Mouse (Mus musculus): ENCODE results near the gene Gpr45. TPM values are rescaled to one million over a fixed set of nuclear protein-coding genes. Genes with fewer than 3 reads are reported as not detected.
"Not testable (repeated sequence)": the region's sequence is repeated elsewhere in the genome, so short reads cannot be mapped to it uniquely, and the experiment has no call there.

The Gpr45 gene
- total RNA-seq (2015) = 0.42 TPM in 1 of 2 replicates, not detected in the other
- 0.17 and 0.42 TPM in 2 replicates for total RNA-seq (2017)

DNA sequence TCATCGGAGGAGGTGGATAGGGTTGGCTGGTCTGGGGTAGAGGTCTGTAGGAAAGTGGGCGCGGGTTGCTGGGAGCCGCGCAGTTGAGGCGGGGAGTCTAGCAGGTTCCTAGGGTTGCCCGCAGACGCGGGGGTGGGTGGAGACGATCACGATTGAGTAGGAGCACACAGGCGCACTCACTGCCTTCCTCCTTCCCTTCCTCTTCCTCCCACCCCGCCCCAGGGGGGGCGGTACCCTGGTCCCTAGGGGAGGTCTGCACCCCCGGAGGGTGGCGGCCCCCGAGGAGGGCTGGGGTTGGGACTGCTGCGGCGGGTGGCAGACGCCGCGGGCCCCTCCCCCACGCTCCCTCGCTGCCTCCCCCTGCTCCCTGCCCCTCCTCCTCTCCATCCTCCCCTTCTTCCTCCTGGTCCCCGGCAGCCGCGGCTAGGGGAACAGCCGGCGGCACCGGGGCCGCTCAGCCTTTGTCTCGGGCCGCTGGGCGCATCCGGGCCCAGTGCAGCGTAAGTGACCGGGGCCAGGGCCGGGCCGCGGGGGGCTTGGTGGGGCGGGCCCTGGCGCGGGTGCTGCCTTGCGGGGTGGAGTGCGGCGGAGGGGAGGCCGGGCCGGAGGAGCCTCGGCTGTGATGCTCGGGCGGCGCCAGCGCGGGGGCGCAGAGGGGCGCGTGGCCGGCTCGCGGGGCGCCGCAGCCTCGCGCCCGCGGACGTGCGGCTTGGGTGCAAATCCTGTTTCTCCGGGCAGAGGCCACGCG is at the start of gene Gpr45:
Gene Gpr45, plus strand, starts transcription at position 139 of the 748 bp plus-strand sequence.
- peak; percentile 69 for ATAC-seq (replicated peaks; ENCODE audit: poor library complexity)

DNA sequence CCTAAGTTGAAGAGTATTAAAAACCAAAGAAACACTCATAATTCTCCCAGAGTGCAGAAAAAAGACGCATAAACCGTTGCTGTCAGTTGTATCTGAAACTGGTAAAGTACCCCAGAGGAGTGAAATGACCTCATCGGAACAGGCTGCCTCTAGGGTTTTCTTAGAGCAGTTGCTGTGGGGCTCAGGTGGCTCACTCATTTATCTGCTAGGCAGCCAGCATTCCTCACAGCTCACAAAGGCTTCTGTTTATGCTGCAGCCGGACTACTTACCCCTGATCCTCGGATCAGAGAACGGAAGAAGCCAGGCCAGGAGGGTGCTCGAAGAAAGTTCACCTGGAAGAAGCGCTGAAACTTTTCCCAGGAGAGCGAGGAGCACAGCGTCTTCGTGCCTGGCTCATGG is 47.5 kb upstream of the Gpr45 start:
- no peak for ATAC-seq (replicated peaks; ENCODE audit: poor library complexity)

DNA sequence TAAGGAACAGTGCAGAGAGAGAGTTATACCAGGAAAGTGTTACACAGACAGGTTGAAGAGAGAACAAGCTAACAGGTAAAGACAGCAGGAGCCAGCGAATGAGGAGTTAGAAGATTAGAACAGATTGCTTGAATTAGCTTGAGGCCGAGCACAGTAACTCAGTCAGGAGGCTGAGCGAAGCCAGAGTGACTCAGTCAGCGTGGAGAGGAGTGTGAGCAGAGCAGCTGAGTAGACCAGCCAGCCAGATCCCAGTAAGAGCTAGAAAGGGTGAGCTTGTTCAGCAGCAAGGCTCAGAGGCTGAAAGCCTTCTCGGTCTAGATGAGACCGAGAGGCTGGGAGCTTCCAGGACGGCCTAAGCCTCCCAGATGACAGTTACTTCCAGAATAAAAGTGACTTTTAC is 46.0 kb upstream of the Gpr45 start:
- no peak for ATAC-seq (replicated peaks; ENCODE audit: poor library complexity)

DNA sequence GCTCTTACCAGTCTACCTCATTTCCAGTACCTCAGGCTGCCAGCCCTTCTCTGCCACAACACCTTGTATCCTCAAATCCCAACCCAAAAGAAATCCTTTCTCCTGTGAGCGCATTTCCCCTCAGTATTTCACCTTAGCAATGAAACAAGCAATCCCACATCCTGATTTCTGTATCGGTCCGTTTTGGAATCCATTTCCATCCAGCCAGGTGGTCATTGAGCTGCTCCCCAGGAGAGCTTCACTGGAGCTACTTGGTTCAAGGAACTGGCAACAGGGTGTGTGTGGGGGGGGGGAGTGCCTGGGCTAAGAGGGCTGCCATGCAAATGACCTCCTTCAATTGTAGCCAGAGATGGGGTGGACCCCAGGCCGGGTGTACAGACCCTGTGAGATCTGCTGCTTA is 45.5 kb upstream of the Gpr45 start:
- no peak for ATAC-seq (replicated peaks; ENCODE audit: poor library complexity)

DNA sequence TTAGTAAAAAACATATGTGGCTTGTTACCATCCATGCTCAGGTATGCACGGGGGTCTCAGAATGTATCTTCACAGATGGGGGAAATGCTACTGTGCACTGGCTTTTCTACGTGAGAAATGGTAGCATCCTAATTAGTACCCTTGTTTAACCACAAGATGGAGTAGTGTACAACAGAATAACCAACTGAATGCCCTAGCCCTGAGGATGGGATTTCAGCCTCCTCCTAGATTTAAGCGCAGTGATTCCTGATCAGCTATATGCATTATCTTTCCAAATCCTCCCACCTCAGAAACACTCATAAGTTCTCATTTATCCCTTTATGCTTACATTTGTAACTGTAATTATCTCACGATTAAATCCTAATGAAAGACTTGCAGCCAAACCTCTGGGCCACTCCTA is 37.6 kb upstream of the Gpr45 start:
- peak; percentile 93 for ATAC-seq (replicated peaks; ENCODE audit: poor library complexity)

DNA sequence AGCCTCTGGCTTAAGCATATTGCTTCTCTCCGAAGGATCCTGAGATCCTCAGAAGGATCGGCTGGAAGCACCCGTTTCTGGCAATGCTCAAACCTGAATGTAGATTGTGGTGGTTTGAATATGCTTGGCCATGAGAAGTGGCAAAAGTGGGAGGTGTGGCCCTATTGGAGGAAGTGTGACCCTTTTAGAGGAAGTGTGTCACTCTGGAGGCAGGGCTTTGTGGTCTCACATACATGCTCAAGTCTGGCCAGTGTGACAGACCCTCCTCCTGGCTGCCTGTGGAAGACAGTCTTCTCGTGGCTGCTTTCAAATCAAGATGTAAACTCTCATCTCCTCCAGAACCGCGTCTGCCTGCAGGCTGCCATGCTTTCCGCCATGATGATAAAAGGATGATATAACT is 36.0 kb upstream of the Gpr45 start:
- ATAC-seq (replicated peaks; ENCODE audit: poor library complexity) = peak; percentile 77

DNA sequence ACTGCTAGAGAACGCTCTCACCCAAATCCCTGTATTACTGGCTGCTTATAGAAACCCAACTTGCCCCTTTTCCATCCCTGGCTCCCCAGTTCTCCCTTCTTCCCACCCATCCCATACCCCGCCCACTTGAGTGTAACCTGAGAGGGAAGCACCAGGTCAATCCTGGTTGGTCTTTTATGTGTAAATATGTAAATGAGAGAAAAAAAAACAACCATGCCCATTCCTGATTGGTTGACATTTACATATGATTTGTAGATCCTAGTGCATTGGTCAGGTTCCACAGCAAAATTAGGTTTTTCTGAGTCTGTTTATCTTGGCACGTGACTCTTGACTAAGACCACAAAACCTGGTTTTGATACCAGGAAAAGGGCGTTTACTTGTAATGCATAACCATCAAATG is 34.8 kb upstream of the Gpr45 start:
- ATAC-seq (replicated peaks; ENCODE audit: poor library complexity) = no peak

DNA sequence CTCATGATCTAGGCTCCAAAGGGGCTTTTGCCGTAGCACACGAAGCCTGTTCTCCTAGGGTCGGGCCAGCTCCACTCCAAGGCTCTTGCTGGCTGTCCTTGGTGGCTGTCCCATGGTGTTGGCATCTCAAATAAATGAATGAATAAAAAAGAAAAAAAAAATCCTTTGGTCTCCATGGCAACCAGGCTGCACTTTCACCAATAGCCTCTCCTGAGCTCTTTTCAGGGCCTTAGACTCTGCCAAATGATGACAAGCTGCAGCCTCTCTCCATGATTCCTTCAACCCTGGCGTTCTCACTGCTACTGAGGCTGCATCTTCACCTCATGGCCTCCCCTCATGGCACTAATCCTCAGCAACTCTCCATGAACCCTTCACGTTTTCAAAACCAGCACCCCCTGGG is 28.7 kb upstream of the Gpr45 start:
- ATAC-seq (replicated peaks; ENCODE audit: poor library complexity) = no peak

DNA sequence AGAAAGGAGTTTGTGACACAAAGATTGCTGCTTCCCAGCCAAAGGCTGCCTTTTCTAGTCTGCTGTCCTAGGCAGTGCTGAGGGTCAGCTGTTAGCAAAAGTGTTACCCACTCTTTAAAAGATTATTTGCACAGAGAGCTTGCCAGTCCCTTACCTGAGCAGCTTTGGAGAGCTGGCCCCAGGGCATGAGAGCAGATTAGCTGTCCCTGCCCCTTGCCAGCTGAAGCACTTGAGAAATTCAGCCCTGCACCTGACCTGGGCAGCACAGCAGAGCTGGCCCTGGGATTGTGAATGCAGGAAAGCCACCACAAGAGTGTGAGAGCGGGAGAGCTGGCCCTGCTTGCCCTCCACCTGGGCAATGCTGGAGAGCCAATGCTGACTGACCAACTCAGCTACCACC is 19.1 kb upstream of the Gpr45 start:
- ATAC-seq (replicated peaks; ENCODE audit: poor library complexity) = no peak

DNA sequence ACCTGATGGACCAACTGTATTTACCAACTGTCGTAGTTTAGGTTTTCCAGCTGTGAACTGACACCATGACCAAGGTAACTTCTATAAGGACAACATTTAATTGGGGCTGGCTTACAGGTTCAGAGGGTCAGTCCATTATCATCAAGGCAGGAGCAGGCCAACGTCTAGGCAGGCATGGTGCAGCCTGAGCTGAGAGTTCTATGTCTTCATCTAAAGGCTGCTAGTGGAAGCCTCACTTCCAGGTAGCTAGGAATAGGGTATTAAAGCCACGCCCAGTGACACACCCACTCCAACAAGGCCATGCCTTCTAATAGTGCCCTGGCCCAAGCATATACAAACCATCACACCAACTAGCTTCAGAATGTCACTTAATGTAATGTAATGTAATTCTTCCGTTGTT is 4.2 kb upstream of the Gpr45 start:
- ATAC-seq (replicated peaks; ENCODE audit: poor library complexity) = no peak

DNA sequence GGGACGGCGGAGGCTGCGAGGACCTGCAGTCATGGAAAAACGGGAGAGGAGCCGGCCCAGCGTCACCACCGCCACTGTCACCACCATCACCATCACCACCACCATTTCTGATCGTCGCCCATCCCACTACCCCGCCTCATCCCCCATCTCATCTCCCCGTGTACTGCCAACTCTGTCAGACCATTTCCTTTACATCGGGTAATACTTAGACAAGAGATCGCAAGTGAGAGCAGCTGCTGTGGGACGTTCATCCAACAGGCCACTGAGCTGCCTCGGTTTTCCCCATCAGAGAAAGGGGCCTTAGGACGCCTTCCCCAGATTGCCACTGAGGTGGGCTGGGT is 780 bp downstream of the Gpr45 start:
- 0 out of 2 replicates have a peak, but pooled peaks have one; percentile 9 for ATAC-seq (replicated peaks; ENCODE audit: poor library complexity)

DNA sequence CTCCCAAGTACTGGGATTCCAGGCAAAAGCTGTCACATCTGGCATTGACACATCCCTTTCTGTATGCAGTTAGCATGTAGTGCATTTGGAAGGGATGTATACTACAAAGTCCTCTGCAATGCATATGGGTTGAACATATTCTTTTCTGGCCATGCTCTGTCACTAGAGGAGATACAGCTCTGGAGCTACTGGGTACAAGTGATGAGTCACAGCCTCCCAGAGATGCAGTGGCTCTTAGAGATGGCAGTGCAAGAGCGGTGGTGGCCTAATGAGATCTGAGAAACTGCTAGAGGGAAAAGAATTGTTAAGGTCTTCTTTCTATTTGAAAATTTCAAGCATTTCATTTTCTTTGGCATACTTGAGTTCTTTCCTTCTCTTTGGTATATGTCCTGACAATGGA is 4.2 kb downstream of the Gpr45 start:
- ATAC-seq (replicated peaks; ENCODE audit: poor library complexity) = no peak

DNA sequence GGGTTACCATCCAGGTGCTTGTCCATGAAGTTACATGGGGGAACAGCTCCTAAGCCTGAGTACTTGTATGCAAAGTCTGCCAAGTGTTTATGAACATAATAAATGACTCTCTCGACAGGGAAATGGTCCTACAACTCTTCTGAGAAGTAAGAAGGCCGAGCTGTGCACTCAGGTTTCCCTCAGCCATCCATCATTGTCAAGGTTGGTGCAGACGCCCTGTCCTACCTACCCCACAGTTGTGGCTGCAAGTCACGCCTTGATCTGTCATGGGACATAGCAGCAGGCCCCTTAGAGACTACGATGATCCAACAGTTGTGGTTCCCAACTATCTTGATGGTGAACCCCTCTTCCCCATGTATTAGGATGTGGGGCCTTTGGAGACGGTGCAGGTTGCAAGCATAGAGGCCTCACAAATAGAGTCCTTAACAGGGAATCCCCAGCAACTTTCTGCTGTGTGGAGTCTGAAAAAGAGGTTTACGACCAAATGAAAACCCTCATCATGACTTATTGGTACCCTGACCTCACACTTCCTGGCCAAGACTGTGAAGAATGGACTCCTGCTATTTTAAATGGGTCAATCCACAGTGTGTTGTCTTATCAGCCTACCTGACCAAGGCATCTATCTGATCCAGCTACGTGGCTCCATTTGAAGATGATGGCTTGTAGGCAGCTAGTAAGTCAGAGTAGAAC is 30.6 kb downstream of the Gpr45 start:
- ATAC-seq (replicated peaks; ENCODE audit: poor library complexity) = no peak

DNA sequence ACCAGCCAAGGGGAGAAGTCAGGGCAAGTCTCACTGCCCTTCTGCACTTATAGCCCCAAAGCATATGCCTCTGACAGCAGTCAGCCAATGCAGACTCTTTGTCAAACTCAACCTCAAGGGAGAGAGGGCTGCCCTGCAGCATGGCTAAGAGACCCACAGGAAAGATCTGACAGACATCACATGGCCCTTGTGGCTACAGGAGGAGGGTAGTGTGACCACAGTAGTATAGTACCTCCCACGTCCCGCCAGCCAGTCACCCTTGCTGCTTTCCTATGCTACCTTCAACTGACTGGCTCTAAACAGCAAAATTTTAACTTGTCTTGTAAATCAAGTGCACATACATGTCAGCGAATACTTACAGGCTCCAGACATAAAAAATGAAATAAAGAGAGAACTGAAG is 31.4 kb downstream of the Gpr45 start:
- peak; percentile 86 for ATAC-seq (replicated peaks; ENCODE audit: poor library complexity)

DNA sequence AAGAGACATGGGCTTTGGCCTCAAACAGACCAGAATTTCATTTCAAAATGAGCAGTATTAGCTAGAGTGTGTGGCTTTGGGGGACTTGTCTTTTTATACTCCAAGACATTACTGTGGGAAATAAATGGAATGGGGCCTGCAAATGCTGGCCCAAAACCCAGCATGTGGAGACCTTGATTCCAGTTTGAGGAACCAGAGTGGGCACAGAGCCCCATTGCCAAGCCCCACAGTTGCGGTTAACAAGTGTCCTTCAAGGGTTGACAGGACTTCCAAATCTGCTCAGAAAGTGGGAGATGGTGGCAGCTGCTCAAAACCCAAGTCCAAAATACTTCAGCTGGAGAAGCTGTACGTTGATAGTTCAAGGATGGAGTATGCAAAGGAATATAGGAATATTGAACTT is 36.3 kb downstream of the Gpr45 start:
- no peak for ATAC-seq (replicated peaks; ENCODE audit: poor library complexity)

DNA sequence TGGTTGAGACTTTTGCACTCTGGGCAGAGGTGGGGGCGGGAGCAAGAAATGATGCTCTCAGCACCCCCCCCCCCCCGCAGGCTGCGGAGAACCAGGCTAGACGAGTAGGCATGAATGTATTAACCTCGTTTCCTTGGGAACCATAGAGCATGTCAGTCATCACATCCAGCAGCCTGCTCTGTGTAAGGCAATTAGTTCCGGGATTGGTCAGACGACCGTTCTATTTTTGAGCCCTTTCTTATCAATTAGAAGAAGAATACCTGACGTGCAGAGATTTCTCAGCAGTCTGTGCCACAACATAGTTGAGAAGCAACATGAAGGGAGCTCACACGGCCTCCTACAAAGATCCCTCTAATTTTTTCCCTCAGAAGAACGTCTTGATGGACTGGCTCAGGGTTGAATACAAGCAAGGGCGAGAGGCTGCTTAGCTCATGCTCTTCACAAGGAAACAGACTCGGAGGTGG is 53.4 kb downstream of the Gpr45 start:
- no peak for ATAC-seq (replicated peaks; ENCODE audit: poor library complexity)

DNA sequence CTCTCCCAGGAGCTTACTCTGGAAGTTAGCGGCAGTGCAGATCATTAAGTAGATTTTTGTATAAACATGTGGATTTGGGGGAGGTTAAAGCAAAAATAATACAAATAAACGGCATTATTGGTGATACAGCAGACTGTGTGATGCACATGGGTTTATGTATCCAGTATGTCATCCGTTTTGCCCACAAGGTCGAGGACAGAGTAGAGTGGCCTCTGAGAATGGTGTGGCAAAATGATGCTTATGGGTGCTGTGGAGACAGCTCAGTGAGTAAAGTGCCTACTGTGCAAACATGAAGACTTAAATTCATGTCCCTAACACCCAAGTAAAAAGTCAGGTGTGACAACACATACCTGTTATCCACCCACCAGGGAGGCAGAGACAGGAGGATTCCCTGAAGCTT is 53.9 kb downstream of the Gpr45 start:
- no peak for ATAC-seq (replicated peaks; ENCODE audit: poor library complexity)

DNA sequence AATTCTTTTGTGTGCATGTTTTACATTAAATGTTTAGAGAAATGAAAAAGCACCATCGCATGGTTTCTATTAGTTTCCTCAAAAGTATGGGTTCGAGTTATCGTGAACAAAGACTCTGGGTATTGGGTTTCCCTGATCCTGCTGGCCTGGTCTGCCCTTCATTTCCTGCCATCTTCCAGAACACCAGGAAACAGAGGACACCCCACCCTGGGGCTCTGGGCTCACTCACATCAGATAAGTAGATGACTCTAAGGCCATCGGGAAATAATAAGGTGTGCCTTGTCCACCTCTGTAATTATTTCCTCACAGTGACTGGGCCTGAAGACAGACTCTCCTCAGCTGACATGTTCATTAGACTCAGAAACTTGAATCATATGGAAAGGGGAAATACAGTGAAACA is 57.8 kb downstream of the Gpr45 start:
- ATAC-seq (replicated peaks; ENCODE audit: poor library complexity) = no peak

DNA sequence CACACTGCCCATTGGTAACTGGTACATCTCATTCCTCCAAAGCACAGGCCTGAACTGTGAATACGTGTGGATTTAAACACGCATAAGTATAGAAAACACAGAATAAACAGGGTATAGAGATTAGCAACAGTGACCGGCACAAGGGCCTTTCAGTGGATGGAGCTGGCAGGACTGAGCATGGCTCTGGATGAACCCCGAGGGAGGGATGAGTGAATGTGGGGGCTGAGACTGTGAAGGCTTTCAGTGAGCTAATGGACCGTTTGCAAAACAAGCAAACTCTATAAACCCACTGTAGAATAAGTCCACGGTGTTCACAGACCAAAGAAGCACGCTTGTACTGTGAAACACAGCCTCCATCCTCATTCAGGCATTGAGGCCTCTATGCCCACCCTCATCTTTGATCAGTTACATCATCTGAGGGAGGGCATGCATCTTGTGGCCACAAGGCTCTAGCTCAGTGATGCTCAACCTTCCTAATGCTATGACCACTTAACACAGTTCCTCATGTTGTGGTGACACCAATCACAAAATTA is 62.5 kb downstream of the Gpr45 start:
- not testable (repeated sequence) for ATAC-seq (replicated peaks; ENCODE audit: poor library complexity)

DNA sequence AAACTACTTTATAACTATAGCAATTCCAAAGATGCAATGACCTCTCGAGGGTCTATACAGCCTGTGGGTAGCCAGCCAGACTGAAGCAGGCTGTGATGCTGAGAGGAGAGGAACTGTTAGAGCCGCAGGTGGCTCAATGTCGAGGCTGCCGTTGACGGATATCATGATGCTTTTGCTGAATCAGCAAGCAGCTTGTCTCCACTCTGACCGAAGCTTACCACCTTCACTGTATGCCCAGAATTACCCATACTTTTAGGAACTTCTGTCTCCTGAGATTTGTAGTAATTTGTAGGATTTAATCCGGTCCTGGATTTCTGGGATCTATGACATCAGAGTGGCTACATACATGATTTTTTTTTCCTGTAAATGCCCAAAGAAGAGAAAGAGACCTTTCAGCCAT is 83.3 kb downstream of the Gpr45 start:
- no peak for ATAC-seq (replicated peaks; ENCODE audit: poor library complexity)

DNA sequence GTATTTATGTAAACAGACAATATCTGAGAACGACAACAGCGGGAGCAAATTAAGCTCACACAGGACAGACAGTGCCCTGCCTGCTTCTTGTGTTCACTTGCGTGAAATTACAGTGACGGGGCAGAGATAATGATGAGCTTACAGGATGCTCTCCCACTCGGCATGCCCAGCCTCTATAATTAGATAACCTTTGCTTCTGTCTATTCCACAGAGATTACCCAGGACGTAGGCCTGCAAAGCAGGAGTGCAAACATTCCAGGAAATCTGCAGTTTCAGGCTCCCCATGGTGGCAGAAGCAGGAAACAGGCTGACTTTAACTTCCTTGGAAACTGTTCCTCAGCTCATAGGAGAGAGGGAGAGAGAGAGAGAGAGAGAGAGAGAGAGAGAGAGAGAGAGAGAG is 89.6 kb downstream of the Gpr45 start:
- no peak for ATAC-seq (replicated peaks; ENCODE audit: poor library complexity)

DNA sequence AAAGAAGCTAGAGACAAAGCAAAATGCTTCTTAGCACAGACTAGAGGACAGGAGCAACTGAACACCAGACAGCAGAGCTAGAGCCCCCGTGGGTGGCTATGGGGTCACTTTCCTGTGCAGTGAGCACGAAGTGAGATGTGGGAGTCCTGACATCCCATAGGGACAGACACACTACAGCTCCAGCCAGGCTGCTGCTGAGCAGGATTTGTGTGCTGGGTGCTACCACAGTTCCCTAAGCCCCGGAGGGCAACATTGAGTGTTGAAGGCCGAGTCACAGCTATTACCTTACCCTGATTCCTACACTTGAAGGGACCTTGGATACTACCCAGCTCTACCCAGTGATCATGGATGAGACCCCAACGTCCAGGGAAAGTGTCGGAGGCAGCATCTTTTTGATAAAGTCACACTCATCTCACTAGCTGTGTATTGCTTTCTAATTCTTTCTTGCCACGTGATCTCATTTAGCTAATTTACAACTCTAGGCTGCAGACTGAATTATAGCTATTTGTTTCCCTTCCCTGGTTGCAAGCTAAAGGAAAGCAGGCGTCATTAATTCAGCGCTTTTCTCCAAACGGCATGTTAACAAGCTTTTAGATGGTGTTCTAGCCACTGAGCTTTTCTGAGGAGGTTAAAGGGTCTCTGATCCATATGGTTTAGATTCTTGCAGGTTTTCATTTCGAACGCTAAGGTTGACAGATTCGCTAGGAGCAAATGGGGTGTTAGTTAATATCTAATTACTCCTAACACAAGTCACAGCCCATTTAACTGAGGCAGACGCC is 92.7 kb downstream of the Gpr45 start:
- no peak for ATAC-seq (replicated peaks; ENCODE audit: poor library complexity)

Data from megakaryocyte progenitor cell, adult 5-6 weeks (primary cell).